ENCODE assay signal across 8 mouse cellular contexts in genomic region chr7:97842332-97842731, GRCm38 (mm10). TPM values are rescaled to one million over a fixed set of nuclear protein-coding genes. Genes with fewer than 3 reads are reported as not detected.
DNase-seq lines count a peak whose midpoint lies in the region; ATAC-seq lines count a peak whose summit lies in the region.
"Had no signal": no experiment of that assay in that cellular context is flagged by ENCODE, and none has a peak within 500 bp of the region (broad histone marks: within the 10 kb centered on the region; RNA-seq: fewer than 3 reads in every experiment).

No protein-coding gene starts in this region.

- no peak overlapping the region for H3K27ac ChIP-seq in lung, embryonic 16.5 days (ENCODE audit: low read length)
- H3K27ac ChIP-seq in hindbrain, embryonic 11.5 days (ENCODE audit: low read depth, low read length), result no peak overlapping the region
- H3K27ac ChIP-seq in liver, embryonic 12.5 days, result no peak overlapping the region
- H3K27ac ChIP-seq in stomach, embryonic 15.5 days, result 0 out of 2 replicates have a peak overlapping the region, but pooled peaks have one; percentile 69

- peaks cover 3% of the 10 kb centered on the region; the same call in 1 of the 2 replicates for H3K4me1 ChIP-seq in lung, embryonic 16.5 days (replicated peaks; ENCODE audit: control insufficient read depth, insufficient read depth, low read length)
- H3K4me1 ChIP-seq in hindbrain, embryonic 11.5 days (replicated peaks; ENCODE audit: control insufficient read depth, insufficient read depth, low read length), result no peaks in the 10 kb centered on the region
- H3K4me1 ChIP-seq in liver, embryonic 12.5 days, result peaks cover 15% of the 10 kb centered on the region
- peaks cover 5% of the 10 kb centered on the region; the same call in 1 of the 2 replicates for H3K4me1 ChIP-seq in stomach, embryonic 15.5 days

- ATAC-seq in lung, embryonic 16.5 days (ENCODE audit: low read depth), result no peak
- peak; percentile 53 for ATAC-seq in hindbrain, embryonic 11.5 days (ENCODE audit: low FRiP score)
- no peak for ATAC-seq in liver, embryonic 12.5 days
- ATAC-seq in stomach, embryonic 15.5 days (ENCODE audit: insufficient read depth, low FRiP score, low read depth), result no peak
- ATAC-seq: Patski had no signal

- no peak for DNase-seq in lung, postnatal 25 days (ENCODE audit: low spot score)
- DNase-seq in hindbrain, embryonic 11.5 days (ENCODE audit: low spot score), result no peak
- DNase-seq in cerebellum, adult 8-10 months, result no peak
- no peak for DNase-seq in kidney, adult 18-20 months

- H3K36me3 ChIP-seq in lung, embryonic 16.5 days (ENCODE audit: control insufficient read depth, insufficient read depth, low read length), result no peaks in the 10 kb centered on the region
- no peaks in the 10 kb centered on the region for H3K36me3 ChIP-seq in hindbrain, embryonic 11.5 days (ENCODE audit: control insufficient read depth, insufficient read depth, low read length)
- H3K36me3 ChIP-seq in liver, embryonic 12.5 days, result no peaks in the 10 kb centered on the region
- no peaks in the 10 kb centered on the region for H3K36me3 ChIP-seq in stomach, embryonic 15.5 days

- H3K4me2 ChIP-seq in lung, embryonic 16.5 days (ENCODE audit: low read depth, low read length), result peak overlapping the region; percentile 54
- no peak overlapping the region for H3K4me2 ChIP-seq in hindbrain, embryonic 11.5 days (replicated peaks; ENCODE audit: low read depth, low read length)
- H3K4me2 ChIP-seq in liver, embryonic 12.5 days, result peak overlapping the region; percentile 73
- H3K4me2 ChIP-seq in stomach, embryonic 15.5 days, result peak overlapping the region; percentile 63

- 55% methylated on average over 2 of the region's 2 CpGs for WGBS in lung, embryonic 16.5 days
- 65% methylated on average over 2 of the region's 2 CpGs for WGBS in hindbrain, embryonic 11.5 days
- 66% methylated on average over 2 of the region's 2 CpGs for WGBS in liver, embryonic 12.5 days (ENCODE audit: insufficient replicate concordance)
- WGBS in stomach, embryonic 15.5 days, result 72% methylated on average over 2 of the region's 2 CpGs

- no peaks in the 10 kb centered on the region for H3K9me3 ChIP-seq in lung, embryonic 16.5 days (ENCODE audit: control insufficient read depth, low read length)
- H3K9me3 ChIP-seq in hindbrain, embryonic 11.5 days (ENCODE audit: control insufficient read depth, low read length), result no peaks in the 10 kb centered on the region
- no peaks in the 10 kb centered on the region for H3K9me3 ChIP-seq in liver, embryonic 12.5 days (replicated peaks)
- H3K9me3 ChIP-seq in stomach, embryonic 15.5 days, result no peaks in the 10 kb centered on the region

- peak overlapping the region; percentile 51 for H3K4me3 ChIP-seq in lung, embryonic 16.5 days (ENCODE audit: low read length)
- H3K4me3 ChIP-seq in hindbrain, embryonic 11.5 days (ENCODE audit: low read depth, low read length), result peak overlapping the region; percentile 42; the same call in 1 of the 2 replicates
- no peak overlapping the region for H3K4me3 ChIP-seq in liver, embryonic 12.5 days
- peak overlapping the region; percentile 47; the same call in 1 of the 2 replicates for H3K4me3 ChIP-seq in stomach, embryonic 15.5 days (replicated peaks)

- peak overlapping the region; percentile 68; the same call in 1 of the 2 replicates for H3K9ac ChIP-seq in lung, embryonic 16.5 days (ENCODE audit: low read length)
- H3K9ac ChIP-seq in hindbrain, embryonic 11.5 days (ENCODE audit: low read depth, low read length), result no peak overlapping the region
- no peak overlapping the region for H3K9ac ChIP-seq in liver, embryonic 12.5 days
- no peak overlapping the region for H3K9ac ChIP-seq in stomach, embryonic 15.5 days

- H3K27me3 ChIP-seq in lung, embryonic 16.5 days (ENCODE audit: control insufficient read depth, insufficient read depth, low read depth, low read length), result no peaks in the 10 kb centered on the region
- no peaks in the 10 kb centered on the region for H3K27me3 ChIP-seq in hindbrain, embryonic 11.5 days (ENCODE audit: control insufficient read depth, insufficient read depth, low read length)
- H3K27me3 ChIP-seq in liver, embryonic 12.5 days (replicated peaks), result no peaks in the 10 kb centered on the region
- no peaks in the 10 kb centered on the region for H3K27me3 ChIP-seq in stomach, embryonic 15.5 days (replicated peaks)
- H3K27me3 ChIP-seq: Patski had no signal

RNA-seq across cellular contexts. Expression of gene Pak1, which starts 54.0 kb away (rescaled TPM):
- 15.1 and 15.4 TPM in 2 replicates for polyA plus RNA-seq in lung, embryonic 16.5 days (2015; fragmentation: Nextera tagmentation; extraction: Ambion mirVana)
- 88.8 and 104 TPM in 2 replicates for polyA plus RNA-seq in hindbrain, embryonic 11.5 days (2014; fragmentation: Nextera tagmentation; extraction: Ambion mirVana)
- polyA plus RNA-seq in liver, embryonic 12.5 days (2016; fragmentation: Nextera tagmentation; extraction: Ambion mirVana), result 8.5 and 8.9 TPM in 2 replicates
- 27.2 and 30.3 TPM in 2 replicates for polyA plus RNA-seq in stomach, embryonic 15.5 days (2015; fragmentation: Nextera tagmentation; extraction: Ambion mirVana)
